Mouse (Mus musculus) mouse trophoblast stem cell (cell line): ENCODE measurements at regions not wholly inside any gene's neighbourhood (a gene's known extent, or its start where the extent isn't known, plus 50 kb on each side); places are given as distances from the start of the nearest gene placed in this dataset.
"Not testable (repeated sequence)": the region's sequence is repeated elsewhere in the genome, so short reads cannot be mapped to it uniquely, and the experiment has no call there.

Experiments used
- in situ Hi-C, 2 experiments: fragments of 300-500 bp; cut with MseI, MboI; formaldehyde crosslinking; loops; 2 replicates in 1 of 2; 3 replicates in 1 of 2; pipeline ENCODE4 v1.15.1; 2025

DNA sequence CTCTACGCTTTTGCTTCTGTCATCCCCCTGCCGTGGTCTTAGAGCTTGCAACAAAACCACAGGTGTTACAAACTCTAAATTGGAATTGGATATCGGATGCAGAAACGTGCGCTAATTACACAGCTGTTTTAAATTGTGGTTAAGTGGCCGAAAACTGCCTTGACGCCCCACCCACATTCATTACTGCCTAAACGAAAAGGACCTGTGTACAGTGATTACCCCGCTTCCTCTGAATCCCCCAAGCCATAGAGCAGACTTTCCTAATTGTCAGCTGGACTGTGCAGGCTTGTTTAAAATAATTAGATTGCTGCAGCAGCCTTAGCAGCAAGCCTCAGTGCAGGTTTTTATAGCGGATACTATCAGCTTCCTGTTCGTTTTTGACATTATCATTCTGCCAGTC is 94.7 kb downstream of the Cxxc4 start:
- in situ Hi-C loops, result no loop called here

DNA sequence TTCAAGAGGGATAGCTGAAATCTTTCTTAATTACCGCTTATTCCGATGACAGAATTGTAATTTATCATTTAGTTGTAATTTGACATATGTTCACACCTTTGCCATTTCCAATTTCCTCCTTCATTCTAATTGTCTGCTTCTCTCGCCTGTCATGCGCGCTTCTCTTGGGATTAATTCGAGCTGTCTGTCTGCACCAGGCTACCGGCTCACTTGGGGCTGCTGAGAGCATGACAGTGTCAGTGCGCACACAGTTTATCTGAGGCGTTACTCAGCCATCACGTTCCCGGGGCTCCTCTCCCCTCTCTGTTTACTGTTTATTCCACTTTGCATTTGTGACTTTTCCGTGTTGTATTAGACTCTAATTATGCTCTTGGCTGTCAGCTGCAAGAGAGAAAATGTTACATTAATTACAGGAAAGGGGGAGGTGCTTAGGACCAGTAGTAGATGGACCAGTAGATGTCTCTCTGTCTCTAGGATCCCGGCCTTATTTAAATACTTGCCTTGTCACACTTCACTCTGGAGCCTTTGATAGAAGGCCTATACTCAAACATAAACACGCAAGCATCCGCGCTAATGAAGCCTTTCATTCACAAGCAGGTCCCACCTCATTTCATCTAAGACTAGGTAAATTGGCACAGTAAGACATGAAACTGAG is 95.3 kb downstream of the Cxxc4 start:
- in situ Hi-C loops, result no loop called here

- in situ Hi-C loops, result not testable (repeated sequence)
Measured at GRCm38 (mm10) chr3:134339093-134339695, 102.9 kb downstream of the Cxxc4 start.

GRCm38 (mm10) chr3:134365948-134366347 is 129.7 kb downstream of the Cxxc4 start:
- in situ Hi-C loops, result no loop called here

DNA sequence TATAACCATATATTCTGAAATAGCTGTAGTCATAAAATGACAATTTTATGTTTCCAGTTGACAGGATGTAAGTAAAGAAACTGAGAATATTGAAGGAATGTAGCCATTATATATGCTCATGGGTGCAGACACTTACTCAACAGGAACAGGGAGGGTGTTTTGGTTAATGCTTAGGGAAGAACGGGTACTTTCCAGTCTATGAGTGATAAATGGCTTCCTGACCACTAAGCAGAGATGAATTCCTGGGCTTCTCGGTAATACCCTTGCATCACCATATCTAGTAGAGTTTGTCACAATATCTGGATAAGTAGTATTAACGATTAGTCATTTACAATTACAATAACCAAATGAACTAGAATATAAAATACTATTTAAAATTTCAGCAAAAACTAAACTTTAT is 130.5 kb downstream of the Cxxc4 start:
- in situ Hi-C loops, result no loop called here

DNA sequence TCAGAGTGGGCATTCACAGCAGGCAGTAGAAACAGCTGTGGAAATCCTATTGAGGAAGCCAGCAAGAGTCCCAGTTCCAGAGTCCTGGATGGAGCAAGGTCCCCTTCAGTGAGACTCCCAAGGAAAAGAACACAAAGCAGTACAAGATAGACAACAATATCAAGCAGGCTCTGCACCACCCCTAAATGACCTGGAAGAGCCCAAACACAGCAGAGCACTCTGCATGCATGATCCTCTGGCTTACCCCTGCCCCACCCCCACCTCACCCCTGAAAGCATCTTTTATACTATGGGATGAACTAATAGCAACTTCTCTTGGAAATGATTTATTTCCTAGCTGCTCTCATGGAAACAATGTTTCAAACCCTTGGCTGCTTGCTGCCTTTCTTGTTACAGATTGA is 132.3 kb downstream of the Cxxc4 start:
- in situ Hi-C loops, result no loop called here

GRCm38 (mm10) chr3:134369126-134369525 is 132.8 kb downstream of the Cxxc4 start:
- in situ Hi-C loops, result no loop called here

- in situ Hi-C loops, result no loop called here
Measured at GRCm38 (mm10) chr3:134379549-134379948, 143.3 kb downstream of the Cxxc4 start.

DNA sequence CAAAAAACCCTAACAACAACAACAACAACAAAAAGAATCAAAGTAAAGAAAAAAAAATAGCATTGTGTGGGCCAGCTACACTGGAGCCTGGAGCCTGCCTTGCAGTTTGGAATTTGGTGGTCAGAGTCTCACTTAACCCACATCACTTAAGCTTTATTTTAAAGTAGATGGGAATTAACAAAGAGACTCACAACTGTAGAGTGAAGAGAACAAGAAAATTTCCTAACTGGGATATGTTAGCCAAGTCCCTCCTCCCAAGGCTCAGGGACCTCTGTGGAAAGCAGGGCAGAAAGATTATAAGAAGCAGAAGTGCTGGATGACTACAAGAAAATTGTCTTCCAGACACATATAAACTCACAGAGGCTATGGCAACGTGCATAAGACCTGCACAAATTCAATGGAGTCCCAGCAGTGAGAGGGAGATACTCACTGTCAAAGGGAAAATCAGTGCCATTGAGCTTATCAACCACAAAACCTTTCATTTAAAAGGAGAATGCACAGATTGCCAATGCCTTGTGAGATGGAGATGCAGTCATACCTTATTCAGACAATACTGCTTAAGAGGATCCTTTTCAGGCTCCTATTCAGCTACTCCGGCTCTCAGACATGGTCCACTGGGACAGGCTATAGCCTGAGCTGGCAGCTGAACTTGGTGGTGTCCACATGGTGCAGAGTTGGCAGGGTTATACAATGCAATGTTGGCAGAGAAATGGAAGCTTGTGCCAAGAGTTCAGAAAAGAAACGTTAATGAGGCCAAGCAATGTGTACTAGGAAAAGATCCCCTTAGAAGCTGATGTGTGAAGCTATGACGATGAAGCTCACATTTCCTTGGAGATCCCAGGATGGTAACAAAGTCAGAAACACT is 154.4 kb downstream of the Cxxc4 start:
- in situ Hi-C loops, result no loop called here

GRCm38 (mm10) chr3:134400395-134401090 is 164.3 kb downstream of the Cxxc4 start:
- in situ Hi-C loops, result no loop called here

DNA sequence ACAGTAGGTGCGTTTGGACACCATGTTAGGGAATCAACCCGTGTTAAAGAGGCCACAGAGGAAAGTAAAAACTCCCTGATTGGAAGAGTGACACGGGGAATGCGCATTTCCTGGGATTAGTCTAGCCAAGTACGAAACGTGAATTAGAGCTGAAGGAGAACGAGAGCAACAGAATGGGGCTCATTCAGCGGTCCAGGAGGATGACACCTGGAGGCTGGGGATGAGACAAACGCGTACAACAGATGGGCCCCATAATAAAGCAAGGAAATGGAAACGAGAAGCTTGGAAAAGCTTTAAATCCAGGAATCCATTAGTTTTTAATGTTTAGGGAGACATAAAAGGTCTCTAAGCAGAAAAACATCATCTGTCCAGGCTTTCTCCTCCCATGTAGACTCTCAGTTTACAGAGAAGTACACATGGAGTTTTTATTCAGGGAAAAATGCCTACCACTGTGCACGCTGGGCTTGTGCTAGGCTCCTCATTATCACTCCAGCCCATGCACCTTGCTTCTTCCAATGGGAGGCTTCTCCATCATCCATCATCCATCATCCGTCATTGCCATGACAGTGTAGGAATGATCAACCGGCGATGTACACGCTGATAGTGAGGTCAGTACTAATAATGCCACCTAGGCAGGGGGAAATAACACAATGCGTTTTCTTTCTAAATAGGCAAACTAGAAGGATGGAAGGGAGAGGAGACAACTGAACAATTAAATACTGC is 179.5 kb downstream of the Cxxc4 start:
- in situ Hi-C loops, result no loop called here

GRCm38 (mm10) chr3:134427633-134428032 is 191.3 kb downstream of the Cxxc4 start:
- in situ Hi-C loops, result no loop called here

- in situ Hi-C loops, result no loop called here
Measured at GRCm38 (mm10) chr3:134466611-134467010, 230.3 kb downstream of the Cxxc4 start.

DNA sequence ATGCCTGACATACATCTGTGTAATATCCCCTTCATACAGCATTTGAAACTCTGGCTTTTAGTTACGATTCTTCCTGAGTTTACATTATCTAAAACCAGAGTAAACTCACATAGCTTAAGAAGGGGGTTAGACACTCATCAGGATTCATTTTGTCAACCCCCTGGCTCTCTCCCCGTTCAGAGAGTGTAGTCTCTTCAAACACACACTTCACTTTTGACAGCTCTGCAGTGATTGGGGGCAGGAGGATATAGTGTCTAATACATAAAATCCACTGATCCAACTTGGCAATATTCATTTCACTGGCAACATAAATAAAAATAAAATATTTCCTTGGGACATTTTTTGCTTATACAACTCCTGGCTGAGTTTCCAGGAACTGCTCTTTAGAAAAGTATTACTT is 251.0 kb downstream of the Cxxc4 start:
- in situ Hi-C loops, result no loop called here

DNA sequence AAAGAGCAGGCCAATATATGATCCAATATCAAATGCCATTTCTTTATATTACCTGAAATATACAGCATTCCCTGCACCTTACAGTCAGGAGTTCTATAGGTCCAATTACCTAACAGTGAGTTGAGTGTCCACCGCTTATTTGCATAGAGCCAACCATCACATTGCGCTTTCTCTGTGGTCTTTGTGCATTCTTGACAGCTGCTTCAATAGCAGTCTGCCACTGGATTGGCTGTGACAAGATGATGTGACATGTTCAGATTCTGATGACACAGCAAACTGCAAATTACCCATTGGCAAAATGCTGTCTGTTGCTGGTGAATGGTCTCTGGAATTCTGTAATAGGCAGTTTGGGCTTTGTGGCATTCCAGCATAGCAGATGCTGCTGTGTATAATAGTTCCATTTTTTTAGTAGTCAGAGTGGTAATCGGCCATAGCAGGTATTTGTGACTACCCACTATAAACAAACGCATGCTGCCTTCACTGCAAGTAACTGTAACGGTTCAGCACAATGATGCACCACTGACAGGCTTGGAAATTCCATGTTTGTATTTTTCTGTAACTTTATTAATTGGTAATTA is 253.8 kb downstream of the Cxxc4 start:
- in situ Hi-C loops, result no loop called here

DNA sequence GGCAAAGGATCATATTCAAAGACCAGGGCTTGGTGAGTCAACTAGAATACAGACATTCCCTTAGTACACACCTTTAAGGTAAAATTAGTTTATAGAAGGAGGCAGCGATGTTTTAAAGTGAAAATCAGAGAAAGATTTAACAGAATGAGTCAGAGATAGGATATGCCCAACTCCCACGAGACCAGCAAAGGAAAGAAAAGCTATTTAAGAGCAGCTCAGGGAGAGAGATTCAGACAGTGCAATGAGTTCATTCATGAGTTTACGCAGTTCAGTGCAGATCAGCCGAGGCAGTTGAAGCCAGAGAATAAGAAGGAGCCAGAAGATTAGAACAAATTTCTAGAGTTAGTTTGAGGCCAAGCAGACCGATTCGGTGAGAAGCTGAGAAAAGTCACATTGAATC is 273.4 kb downstream of the Cxxc4 start:
- in situ Hi-C loops, result no loop called here

- in situ Hi-C loops, result no loop called here
Measured at GRCm38 (mm10) chr3:134525795-134526194, 289.5 kb downstream of the Cxxc4 start.

DNA sequence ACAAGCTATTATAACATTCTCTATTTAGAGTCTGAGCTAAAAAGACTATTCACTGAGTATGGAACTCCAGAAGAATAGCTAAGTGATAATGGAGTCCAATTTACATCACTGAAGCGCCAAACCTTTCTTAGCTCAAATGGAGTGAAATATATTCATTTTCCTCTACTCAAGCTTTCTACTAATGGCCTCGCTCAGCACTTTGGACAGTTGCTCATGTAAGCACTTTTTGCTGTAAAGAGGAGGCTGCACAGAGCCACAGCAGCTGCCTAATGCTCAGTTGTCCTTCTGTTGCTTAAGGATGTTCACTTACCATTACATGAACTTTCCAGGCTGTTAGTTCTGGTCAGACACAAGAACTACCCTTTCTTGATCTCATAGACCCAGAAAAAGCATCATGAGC is 268.7 kb upstream of the Tacr3 start:
- in situ Hi-C loops, result no loop called here

DNA sequence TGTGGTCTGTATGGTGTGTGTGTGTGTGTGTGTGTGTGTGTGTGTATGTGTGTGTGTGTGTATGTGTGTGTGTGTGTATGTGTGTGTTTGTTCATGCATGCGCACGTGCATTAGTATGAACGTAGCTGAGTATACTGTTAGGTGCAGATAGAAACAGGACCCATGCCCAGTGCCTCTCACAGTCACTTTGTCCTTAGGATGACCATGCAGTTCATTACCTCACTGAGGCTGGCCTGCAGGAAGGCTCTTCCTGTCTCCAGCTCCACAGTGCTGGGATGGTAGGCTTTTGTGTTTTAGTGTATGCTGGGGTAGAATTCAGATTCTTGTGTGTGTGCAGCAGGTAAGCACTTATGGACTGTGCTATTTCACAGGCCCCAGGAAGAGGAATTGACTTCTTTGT is 250.0 kb upstream of the Tacr3 start:
- in situ Hi-C loops, result no loop called here

DNA sequence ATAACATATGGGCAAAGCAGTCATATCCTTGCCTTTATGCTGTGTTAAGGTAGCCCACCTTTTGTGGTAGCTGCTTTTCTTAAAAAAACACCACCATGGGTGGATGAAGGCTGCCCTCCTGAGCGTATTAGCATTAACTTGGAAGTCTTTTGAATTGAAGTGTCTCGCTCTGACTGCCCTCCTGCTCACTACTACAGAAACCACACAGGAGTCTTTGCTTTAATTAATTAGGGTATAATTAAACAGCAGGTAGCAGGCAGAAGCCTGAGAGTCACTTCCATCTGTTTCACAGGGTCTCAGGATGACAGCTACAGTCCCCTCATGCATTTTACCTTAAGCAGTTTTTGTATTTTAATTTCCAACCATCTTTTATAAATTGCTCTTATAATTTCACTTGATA is 240.2 kb upstream of the Tacr3 start:
- in situ Hi-C loops, result no loop called here

GRCm38 (mm10) chr3:134602919-134603318 is 225.9 kb upstream of the Tacr3 start:
- in situ Hi-C loops, result no loop called here
